Mouse (Mus musculus): ENCODE measurements at regions not wholly inside any gene's neighbourhood (a gene's known extent, or its start where the extent isn't known, plus 50 kb on each side); places are given as distances from the start of the nearest gene placed in this dataset.

GRCm38 (mm10) chr3:66515773-66516406, 219.3 kb upstream of the Veph1 start:
- no peak for DNase-seq

- no peak for DNase-seq
Measured at GRCm38 (mm10) chr3:66514587-66514986, 217.9 kb upstream of the Veph1 start.

GRCm38 (mm10) chr3:66512408-66512807, 215.8 kb upstream of the Veph1 start:
- no peak for DNase-seq

- DNase-seq, result no peak
Measured at GRCm38 (mm10) chr3:66510455-66510854, 213.8 kb upstream of the Veph1 start.

GRCm38 (mm10) chr3:66506125-66506524, 209.5 kb upstream of the Veph1 start:
- no peak for DNase-seq

GRCm38 (mm10) chr3:66505476-66506076, 208.9 kb upstream of the Veph1 start:
- peak; percentile 12 to 26 for DNase-seq

GRCm38 (mm10) chr3:66504717-66505116, 208.1 kb upstream of the Veph1 start:
- DNase-seq, result peak; percentile 11 to 15

- DNase-seq, result no peak
Measured at GRCm38 (mm10) chr3:66503615-66504014, 207.0 kb upstream of the Veph1 start.

- no peak for DNase-seq
Measured at GRCm38 (mm10) chr3:66501865-66502264, 205.2 kb upstream of the Veph1 start.

GRCm38 (mm10) chr3:66494442-66495113, 197.9 kb upstream of the Veph1 start:
- DNase-seq, result no peak

- DNase-seq, result no peak
Measured at GRCm38 (mm10) chr3:66490696-66491357, 194.2 kb upstream of the Veph1 start.

- DNase-seq, result no peak
Measured at GRCm38 (mm10) chr3:66488724-66489123, 192.1 kb upstream of the Veph1 start.

- DNase-seq, result no peak
Measured at GRCm38 (mm10) chr3:66486658-66487057, 190.0 kb upstream of the Veph1 start.

GRCm38 (mm10) chr3:66486184-66486583, 189.5 kb upstream of the Veph1 start:
- no peak for DNase-seq

- no peak for DNase-seq
Measured at GRCm38 (mm10) chr3:66480718-66481117, 184.1 kb upstream of the Veph1 start.

GRCm38 (mm10) chr3:66479266-66479665, 182.6 kb upstream of the Veph1 start:
- no peak for DNase-seq

- no peak for DNase-seq
Measured at GRCm38 (mm10) chr3:66466321-66466720, 169.7 kb upstream of the Veph1 start.

GRCm38 (mm10) chr3:66465371-66465770, 168.7 kb upstream of the Veph1 start:
- DNase-seq, result peak in 1 of 2 experiments; percentile 12

- no peak for DNase-seq
Measured at GRCm38 (mm10) chr3:66462341-66462740, 165.7 kb upstream of the Veph1 start.

GRCm38 (mm10) chr3:66446274-66447159, 149.9 kb upstream of the Veph1 start:
- DNase-seq, result no peak

GRCm38 (mm10) chr3:66433216-66433615, 136.6 kb upstream of the Veph1 start:
- no peak for DNase-seq

- no peak for DNase-seq
Measured at GRCm38 (mm10) chr3:66430187-66430586, 133.6 kb upstream of the Veph1 start.

All from cerebellum, postnatal 25 days (tissue).